10 mouse cellular contexts compared by ENCODE assay signal in the genomic region with DNA sequence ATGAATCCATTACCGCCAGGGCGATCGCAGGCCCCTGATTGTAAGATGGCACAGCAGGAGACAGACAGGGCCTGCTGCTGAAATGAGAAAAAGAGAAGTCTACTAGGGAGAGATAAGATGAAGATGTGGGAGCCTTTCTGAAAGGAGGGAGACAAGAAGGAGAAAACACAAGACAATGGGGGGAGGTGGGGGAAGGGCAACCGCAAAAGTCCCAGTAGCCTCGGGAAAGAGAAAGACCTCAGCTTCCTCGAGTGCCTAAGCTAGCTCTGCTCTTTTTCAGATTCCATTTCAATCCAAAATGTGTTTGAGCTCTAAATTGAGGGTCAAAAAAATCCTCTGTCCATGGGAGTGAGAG. TPM values are rescaled to one million over a fixed set of nuclear protein-coding genes. Genes with fewer than 3 reads are reported as not detected.
A peak's percentile ranks its signal among the peaks of the same experiment; 100 is the strongest.
DNase-seq lines count a peak whose midpoint lies in the region; ATAC-seq and TF ChIP-seq lines count a peak whose summit lies in the region.
"Had no signal": no experiment of that assay in that cellular context is flagged by ENCODE, and none has a peak within 500 bp of the region (broad histone marks: within the 10 kb centered on the region; RNA-seq: fewer than 3 reads in every experiment).

No protein-coding gene starts in this region.

- H3K79me2 ChIP-seq in MEL (ENCODE audit: control insufficient read depth, insufficient read depth, low read length, poor library complexity) = no peaks in the 10 kb centered on the region

- TF ChIP-seq RAD21 in MEL (IDR thresholded peaks at IDR 0.05; ENCODE audit: low read depth, low read length) = no peak

- ATAC-seq in lung, embryonic 15.5 days (ENCODE audit: borderline replicate concordance, extremely low read depth, low FRiP score, low TSS enrichment) = no peak
- peak; percentile 25; the same call in 1 of the 2 replicates for ATAC-seq in liver, embryonic 13.5 days (ENCODE audit: low read depth)
- no peak for ATAC-seq in erythroid progenitor cell, adult 5-6 weeks (replicated peaks; ENCODE audit: low FRiP score, poor library complexity, severe bottlenecking)

- H3K27ac ChIP-seq in heart, embryonic 10.5 days = peak overlapping the region; percentile 73
- H3K27ac ChIP-seq in lung, embryonic 15.5 days = 0 out of 2 replicates have a peak overlapping the region, but pooled peaks have one; percentile 9
- peak overlapping the region; percentile 90 for H3K27ac ChIP-seq in MEL (ENCODE audit: control insufficient read depth, low read depth, low read length)
- H3K27ac ChIP-seq in liver, embryonic 13.5 days = no peak overlapping the region
- H3K27ac ChIP-seq: left cerebral cortex, adult 2 months had no signal

- TF ChIP-seq POLR2A in MEL (IDR thresholded peaks at IDR 0.05; ENCODE audit: control insufficient read depth in 1 of 2, insufficient read depth in 1 of 2, low read depth in 1 of 2, low read length in 2 of 2, poor library complexity in 1 of 2) = no peak

- H3K9ac ChIP-seq in lung, embryonic 15.5 days = no peak overlapping the region
- H3K9ac ChIP-seq in MEL (ENCODE audit: control insufficient read depth, low read depth, low read length, poor library complexity, severe bottlenecking) = peak overlapping the region; percentile 66
- H3K9ac ChIP-seq in liver, embryonic 13.5 days = peak overlapping the region; percentile 29; the same call in 1 of the 2 replicates

- H3K4me2 ChIP-seq in lung, embryonic 15.5 days = no peak overlapping the region
- H3K4me2 ChIP-seq in liver, embryonic 13.5 days = peak overlapping the region; percentile 30

- WGBS in heart, embryonic 10.5 days = 13% methylated on average over 6 of the region's 6 CpGs
- 27% methylated on average over 6 of the region's 6 CpGs for WGBS in lung, embryonic 15.5 days
- 7% methylated on average over 6 of the region's 6 CpGs for WGBS in liver, embryonic 13.5 days (ENCODE audit: insufficient replicate concordance)

- peak; percentile 77 to 82 for TF ChIP-seq EP300 in MEL (IDR thresholded peaks at IDR 0.05; ENCODE audit: low read depth in 1 of 2, low read length in 2 of 2)

- no peak for TF ChIP-seq CTCF in MEL (IDR thresholded peaks at IDR 0.05 in 2 of 3, conservative IDR thresholded peaks at IDR 0.05 in 1 of 3; ENCODE audit: control insufficient read depth in 1 of 3, insufficient read depth in 1 of 3, low read depth in 2 of 3, low read length in 3 of 3, poor library complexity in 1 of 3, severe bottlenecking in 1 of 3)

- DNase-seq in heart, embryonic 10.5 days (ENCODE audit: low spot score) = no peak
- DNase-seq in heart, adult 11 months = no peak
- DNase-seq in lung, postnatal 25 days (ENCODE audit: low spot score) = no peak
- DNase-seq in MEL (ENCODE audit: low read depth, low spot score) = peak; percentile 89
- DNase-seq in liver, embryonic 13.5 days = no peak
- no peak for DNase-seq in natural killer cell, adult 2 months (ENCODE audit: low spot score in 2 of 2)
- DNase-seq: B cell, adult 2 months had no signal

- H3K9me3 ChIP-seq in heart, embryonic 10.5 days = no peaks in the 10 kb centered on the region
- no peaks in the 10 kb centered on the region for H3K9me3 ChIP-seq in lung, embryonic 15.5 days
- H3K9me3 ChIP-seq in MEL (replicated peaks; ENCODE audit: insufficient read depth, low read length) = no peaks in the 10 kb centered on the region
- H3K9me3 ChIP-seq in liver, embryonic 13.5 days (replicated peaks) = no peaks in the 10 kb centered on the region

- peak overlapping the region; percentile 27 for H3K4me3 ChIP-seq in heart, embryonic 10.5 days
- H3K4me3 ChIP-seq in lung, embryonic 15.5 days = no peak overlapping the region
- peak overlapping the region; percentile 50 to 56 for H3K4me3 ChIP-seq in MEL (ENCODE audit: control insufficient read depth in 1 of 2, insufficient read depth in 1 of 2, low read depth in 2 of 2, low read length in 2 of 2)
- no peak overlapping the region for H3K4me3 ChIP-seq in liver, embryonic 13.5 days (replicated peaks)
- H3K4me3 ChIP-seq: left cerebral cortex, adult 2 months had no signal

- H3K27me3 ChIP-seq in heart, embryonic 10.5 days (ENCODE audit: insufficient read depth, poor library complexity, severe bottlenecking) = no peaks in the 10 kb centered on the region
- H3K27me3 ChIP-seq in lung, embryonic 15.5 days = no peaks in the 10 kb centered on the region
- H3K27me3 ChIP-seq in MEL (ENCODE audit: control insufficient read depth in 1 of 2, insufficient read depth in 2 of 2, low read length in 2 of 2) = no peaks in the 10 kb centered on the region
- no peaks in the 10 kb centered on the region for H3K27me3 ChIP-seq in liver, embryonic 13.5 days

- no peaks in the 10 kb centered on the region for H3K36me3 ChIP-seq in heart, embryonic 10.5 days
- no peaks in the 10 kb centered on the region for H3K36me3 ChIP-seq in lung, embryonic 15.5 days
- H3K36me3 ChIP-seq in MEL (ENCODE audit: control insufficient read depth in 1 of 2, insufficient read depth in 2 of 2, low read length in 2 of 2) = peaks cover 0 to 8% of the 10 kb centered on the region in 2 experiments; a peak in 2 of 4 replicates
- no peaks in the 10 kb centered on the region for H3K36me3 ChIP-seq in liver, embryonic 13.5 days

- peaks cover 38% of the 10 kb centered on the region for H3K4me1 ChIP-seq in heart, embryonic 10.5 days
- peaks cover 9% of the 10 kb centered on the region for H3K4me1 ChIP-seq in lung, embryonic 15.5 days
- H3K4me1 ChIP-seq in MEL (ENCODE audit: control insufficient read depth in 1 of 2, insufficient read depth in 2 of 2, low read length in 2 of 2) = peaks cover 2 to 25% of the 10 kb centered on the region in 2 experiments; a peak in 3 of 4 replicates
- peaks cover 40% of the 10 kb centered on the region for H3K4me1 ChIP-seq in liver, embryonic 13.5 days (replicated peaks)

TF ChIP-seq in MEL, 35 proteins besides CTCF, POLR2A, EP300 and RAD21 (continues in another document):
- TF ChIP-seq ZNF384 (IDR thresholded peaks at IDR 0.05; ENCODE audit: low read depth, low read length) (no peak; the same call in 1 of the 2 replicates), GATA1 (IDR thresholded peaks at IDR 0.05; ENCODE audit: low read depth, low read length) (peak; percentile 88), NRF1 (IDR thresholded peaks at IDR 0.05; ENCODE audit: insufficient read depth, low read depth, low read length, poor library complexity, severe bottlenecking) (no peak), USF1 (IDR thresholded peaks at IDR 0.05; ENCODE audit: low read depth, low read length) (no peak), ZC3H11A (IDR thresholded peaks at IDR 0.05; ENCODE audit: low read depth, low read length) (no peak), CHD1 (IDR thresholded peaks at IDR 0.05; ENCODE audit: low read depth, low read length) (no peak), RCOR1 (IDR thresholded peaks at IDR 0.05; ENCODE audit: low read depth, low read length) (peak; percentile 59; the same call in 1 of the 2 replicates), ETS1 (IDR thresholded peaks at IDR 0.05; ENCODE audit: low read depth, low read length) (peak; percentile 83), MAZ (IDR thresholded peaks at IDR 0.05; ENCODE audit: low read depth, low read length) (peak; percentile 51; the same call in 1 of the 2 replicates)

RNA-seq across cellular contexts. Expression of a gene that starts 1.8 kb away (rescaled TPM):
- polyA plus RNA-seq in heart, embryonic 10.5 days (2016; fragmentation: Nextera tagmentation; extraction: Ambion mirVana) = 2.2 and 4.2 TPM in 2 replicates
- 1.6 TPM in 2 replicates for polyA plus RNA-seq in lung, embryonic 15.5 days (2015; fragmentation: Nextera tagmentation; extraction: Ambion mirVana)
- total RNA-seq in MEL (2012; rRNA removed) = 0.12 and 0.16 TPM in 2 replicates
- polyA plus RNA-seq in MEL (2012; ENCODE audit: insufficient read depth in 1 of 2, insufficient read length in 2 of 2, low read depth in 1 of 2, low replicate concordance in 2 of 2, missing spikeins in 1 of 2) = under 1 TPM in 1 of 2 experiments, not detected in 1; 0.81 TPM
- polyA plus RNA-seq in liver, embryonic 13.5 days (2015; fragmentation: Nextera tagmentation; extraction: Ambion mirVana) = 0.07 and 0.36 TPM in 2 replicates
- total RNA-seq in erythroid progenitor cell, adult 5-6 weeks (2015; ENCODE audit: low replicate concordance) = not detected in 2 replicates
- not detected in 2 replicates for total RNA-seq in erythroid progenitor cell, adult 5-6 weeks (2017; ENCODE audit: low replicate concordance)
- total RNA-seq: left cerebral cortex, adult 2 months had no signal

RNA-seq across cellular contexts. Expression of a gene that starts 32.4 kb away (rescaled TPM):
- 78.6 and 92.2 TPM in 2 replicates for polyA plus RNA-seq in heart, embryonic 10.5 days (2016; fragmentation: Nextera tagmentation; extraction: Ambion mirVana)
- polyA plus RNA-seq in lung, embryonic 15.5 days (2015; fragmentation: Nextera tagmentation; extraction: Ambion mirVana) = 70.4 and 71.2 TPM in 2 replicates
- 24.4 and 24.6 TPM in 2 replicates for total RNA-seq in MEL (2012; rRNA removed)
- 10 to 100 TPM in 1 of 2 experiments, not detected in 1; 24.6 TPM for polyA plus RNA-seq in MEL (2012; ENCODE audit: insufficient read depth in 1 of 2, insufficient read length in 2 of 2, low read depth in 1 of 2, low replicate concordance in 2 of 2, missing spikeins in 1 of 2)
- polyA plus RNA-seq in liver, embryonic 13.5 days (2015; fragmentation: Nextera tagmentation; extraction: Ambion mirVana) = 41.6 and 43.4 TPM in 2 replicates
- total RNA-seq in erythroid progenitor cell, adult 5-6 weeks (2015; ENCODE audit: low replicate concordance) = 37.3 and 40.0 TPM in 2 replicates
- 3.7 and 17.7 TPM in 2 replicates for total RNA-seq in erythroid progenitor cell, adult 5-6 weeks (2017; ENCODE audit: low replicate concordance)

RNA-seq across cellular contexts. Expression of a gene that starts 58.5 kb away (rescaled TPM):
- 2.4 and 2.5 TPM in 2 replicates for polyA plus RNA-seq in heart, embryonic 10.5 days (2016; fragmentation: Nextera tagmentation; extraction: Ambion mirVana)
- polyA plus RNA-seq in lung, embryonic 15.5 days (2015; fragmentation: Nextera tagmentation; extraction: Ambion mirVana) = 5.6 and 6.5 TPM in 2 replicates
- not detected in 2 replicates for total RNA-seq in MEL (2012; rRNA removed)
- polyA plus RNA-seq in MEL (2012; ENCODE audit: insufficient read depth in 1 of 2, insufficient read length in 2 of 2, low read depth in 1 of 2, low replicate concordance in 2 of 2, missing spikeins in 1 of 2) = not detected
- polyA plus RNA-seq in liver, embryonic 13.5 days (2015; fragmentation: Nextera tagmentation; extraction: Ambion mirVana) = 5.7 and 5.9 TPM in 2 replicates
- 10.8 and 13.8 TPM in 2 replicates for total RNA-seq in erythroid progenitor cell, adult 5-6 weeks (2015; ENCODE audit: low replicate concordance)
- 1.1 and 11.3 TPM in 2 replicates for total RNA-seq in erythroid progenitor cell, adult 5-6 weeks (2017; ENCODE audit: low replicate concordance)

RNA-seq across cellular contexts. Expression of a gene that starts 58.9 kb away (rescaled TPM):
- 0.21 TPM in 1 of 2 replicates, not detected in the other for polyA plus RNA-seq in heart, embryonic 10.5 days (2016; fragmentation: Nextera tagmentation; extraction: Ambion mirVana)
- 0.13 and 0.20 TPM in 2 replicates for polyA plus RNA-seq in lung, embryonic 15.5 days (2015; fragmentation: Nextera tagmentation; extraction: Ambion mirVana)
- 0.07 TPM in 1 of 2 replicates, not detected in the other for total RNA-seq in MEL (2012; rRNA removed)
- under 1 TPM in 1 of 2 experiments, not detected in 1; 0.07 TPM for polyA plus RNA-seq in MEL (2012; ENCODE audit: insufficient read depth in 1 of 2, insufficient read length in 2 of 2, low read depth in 1 of 2, low replicate concordance in 2 of 2, missing spikeins in 1 of 2)
- 0.24 and 0.37 TPM in 2 replicates for polyA plus RNA-seq in liver, embryonic 13.5 days (2015; fragmentation: Nextera tagmentation; extraction: Ambion mirVana)
- total RNA-seq in erythroid progenitor cell, adult 5-6 weeks (2015; ENCODE audit: low replicate concordance) = not detected in 2 replicates
- total RNA-seq in erythroid progenitor cell, adult 5-6 weeks (2017; ENCODE audit: low replicate concordance) = not detected in 2 replicates

Comparison
In these comparisons a context has a peak if more than half of its experiments do, and no peak if none do; other contexts are left out.
1. H3K4me3 ChIP-seq: peak in heart, embryonic 10.5 days (single experiment) and MEL (2 of 2); none in lung, embryonic 15.5 days (single experiment) and liver, embryonic 13.5 days (single experiment).